Comparison of ENCODE assay signal across 23 mouse cellular contexts in genomic region chr4:129783506-129783905, GRCm38 (mm10). TPM values are rescaled to one million over a fixed set of nuclear protein-coding genes. Genes with fewer than 3 reads are reported as not detected.
DNase-seq lines count a peak whose midpoint lies in the region; ATAC-seq and TF ChIP-seq lines count a peak whose summit lies in the region.
"Had no signal": no experiment of that assay in that cellular context is flagged by ENCODE, and none has a peak within 500 bp of the region (broad histone marks: within the 10 kb centered on the region; RNA-seq: fewer than 3 reads in every experiment).

No protein-coding gene starts in this region.

- TF ChIP-seq POLR2A in bone marrow macrophage, adult 2 months (IDR thresholded peaks at IDR 0.05; ENCODE audit: borderline replicate concordance, low read depth, low read length) = no peak

- H3K4me2 ChIP-seq in forebrain, embryonic 13.5 days = no peak overlapping the region
- no peak overlapping the region for H3K4me2 ChIP-seq in forebrain, embryonic 11.5 days (ENCODE audit: low read depth, low read length, severe bottlenecking)
- no peak overlapping the region for H3K4me2 ChIP-seq in embryonic facial prominence, embryonic 13.5 days
- H3K4me2 ChIP-seq: heart, embryonic 13.5 days; hindbrain, embryonic 12.5 days; hindbrain, embryonic 15.5 days had no signal

- H3K36me3 ChIP-seq in forebrain, embryonic 13.5 days (ENCODE audit: poor library complexity, severe bottlenecking) = no peaks in the 10 kb centered on the region
- no peaks in the 10 kb centered on the region for H3K36me3 ChIP-seq in forebrain, embryonic 11.5 days (ENCODE audit: control insufficient read depth, insufficient read depth, low read length)
- no peaks in the 10 kb centered on the region for H3K36me3 ChIP-seq in embryonic facial prominence, embryonic 13.5 days
- H3K36me3 ChIP-seq: heart, embryonic 13.5 days; hindbrain, embryonic 12.5 days; hindbrain, embryonic 15.5 days had no signal

- intact Hi-C loops in heart, postnatal 25 days (cut with DNase I) = loop anchor here (10.0 kb wide), 1 partner anchor 61 kb away; no protein-coding TSS in a partner anchor

- peaks cover 19% of the 10 kb centered on the region for H3K4me1 ChIP-seq in forebrain, embryonic 13.5 days
- 0 out of 2 replicates have a peak, but pooled peaks cover 1% of the 10 kb centered on the region for H3K4me1 ChIP-seq in forebrain, embryonic 11.5 days (replicated peaks; ENCODE audit: control insufficient read depth, insufficient read depth, low read length)
- peaks cover 32% of the 10 kb centered on the region for H3K4me1 ChIP-seq in bone marrow macrophage, adult 2 months (ENCODE audit: control insufficient read depth, insufficient read depth, low read length)
- peaks cover 25% of the 10 kb centered on the region for H3K4me1 ChIP-seq in embryonic facial prominence, embryonic 13.5 days

- H3K9ac ChIP-seq in forebrain, embryonic 13.5 days = no peak overlapping the region
- H3K9ac ChIP-seq in forebrain, embryonic 11.5 days (ENCODE audit: low read length) = no peak overlapping the region
- H3K9ac ChIP-seq in embryonic facial prominence, embryonic 13.5 days = no peak overlapping the region
- H3K9ac ChIP-seq: hindbrain, embryonic 12.5 days; hindbrain, embryonic 15.5 days had no signal

- 79% methylated on average over 5 of the region's 5 CpGs for whole genome bisulfite sequencing in forebrain, embryonic 13.5 days
- WGBS in forebrain, embryonic 11.5 days = 83% methylated on average over 5 of the region's 5 CpGs
- WGBS in embryonic facial prominence, embryonic 13.5 days = 75% methylated on average over 5 of the region's 5 CpGs

- H3K9me3 ChIP-seq in forebrain, embryonic 13.5 days (replicated peaks) = no peaks in the 10 kb centered on the region
- no peaks in the 10 kb centered on the region for H3K9me3 ChIP-seq in forebrain, embryonic 11.5 days (ENCODE audit: control insufficient read depth, low read length)
- H3K9me3 ChIP-seq in embryonic facial prominence, embryonic 13.5 days = no peaks in the 10 kb centered on the region
- H3K9me3 ChIP-seq: heart, embryonic 13.5 days; hindbrain, embryonic 12.5 days; hindbrain, embryonic 15.5 days had no signal

- no peaks in the 10 kb centered on the region for H3K27me3 ChIP-seq in forebrain, embryonic 13.5 days
- H3K27me3 ChIP-seq in forebrain, embryonic 11.5 days (ENCODE audit: control insufficient read depth, insufficient read depth, low read length) = no peaks in the 10 kb centered on the region
- H3K27me3 ChIP-seq in embryonic facial prominence, embryonic 13.5 days = no peaks in the 10 kb centered on the region
- H3K27me3 ChIP-seq: heart, embryonic 13.5 days; hindbrain, embryonic 12.5 days; hindbrain, embryonic 15.5 days had no signal

- ATAC-seq in forebrain, embryonic 13.5 days = no peak
- ATAC-seq in forebrain, embryonic 11.5 days (replicated peaks; ENCODE audit: low FRiP score) = no peak
- ATAC-seq in embryonic facial prominence, embryonic 13.5 days (ENCODE audit: insufficient number of reproducible peaks, insufficient read depth, low FRiP score, low TSS enrichment, low read depth) = no peak
- ATAC-seq: activated CD4-positive, CD25-positive, alpha-beta regulatory T cell, adult 4 months; intestine, postnatal 0 days had no signal

- no peak for DNase-seq in forebrain, embryonic 11.5 days (ENCODE audit: low spot score)
- DNase-seq in heart, adult 11 months = peak; percentile 84
- DNase-seq in heart, postnatal 25 days (ENCODE audit: low spot score) = no peak
- DNase-seq in spleen, postnatal 10 days (ENCODE audit: low spot score in 2 of 2) = no peak
- DNase-seq in left cerebral cortex, adult 18-20 months (ENCODE audit: low spot score in 2 of 2) = no peak
- DNase-seq: adrenal gland, adult 8-10 months; adrenal gland, postnatal 25 days; cerebellum, adult 18-20 months; cerebellum, adult 9-10 months; cerebellum, postnatal 14 days; gastrocnemius, postnatal 10 days; gastrocnemius, postnatal 36 days; heart, postnatal 14 days; kidney, adult 2 months had no signal

- H3K27ac ChIP-seq in forebrain, embryonic 13.5 days = 0 out of 2 replicates have a peak overlapping the region, but pooled peaks have one; percentile 14
- no peak overlapping the region for H3K27ac ChIP-seq in forebrain, embryonic 11.5 days (ENCODE audit: low read depth, low read length)
- H3K27ac ChIP-seq in bone marrow macrophage, adult 2 months (ENCODE audit: insufficient read depth, low read depth, low read length) = peak overlapping the region; percentile 94
- peak overlapping the region; percentile 84 for H3K27ac ChIP-seq in embryonic facial prominence, embryonic 13.5 days

- TF ChIP-seq CTCF in bone marrow macrophage, adult 2 months (IDR thresholded peaks at IDR 0.05; ENCODE audit: low read depth, low read length) = no peak

- no peak overlapping the region for H3K4me3 ChIP-seq in forebrain, embryonic 13.5 days
- H3K4me3 ChIP-seq in forebrain, embryonic 11.5 days (ENCODE audit: low read depth, low read length) = no peak overlapping the region
- no peak overlapping the region for H3K4me3 ChIP-seq in bone marrow macrophage, adult 2 months (ENCODE audit: insufficient read depth, low read length)
- no peak overlapping the region for H3K4me3 ChIP-seq in embryonic facial prominence, embryonic 13.5 days
- H3K4me3 ChIP-seq: erythroblast, embryonic 14.5 days; heart, embryonic 13.5 days; hindbrain, embryonic 12.5 days; hindbrain, embryonic 15.5 days had no signal

RNA-seq across cellular contexts. Expression of gene Ptp4a2, which starts 27.5 kb away (rescaled TPM):
- 358 and 389 TPM in 2 replicates for polyA plus RNA-seq in forebrain, embryonic 13.5 days (2015; fragmentation: Nextera tagmentation; extraction: Ambion mirVana)
- 355 and 395 TPM in 2 replicates for polyA plus RNA-seq in forebrain, embryonic 11.5 days (2014; fragmentation: Nextera tagmentation; extraction: Ambion mirVana)
- total RNA-seq in heart, postnatal 25 days (2021) = 100 to 1,000 TPM; 192 to 205 TPM
- 365 TPM in 2 replicates for polyA plus RNA-seq in bone marrow macrophage, adult 2 months (2012; ENCODE audit: insufficient read depth, insufficient read length, missing spikeins)
- 318 and 325 TPM in 2 replicates for polyA plus RNA-seq in embryonic facial prominence, embryonic 13.5 days (2015; fragmentation: Nextera tagmentation; extraction: Ambion mirVana)
- total RNA-seq in left cerebral cortex, adult 18-20 months (2021) = 100 to 1,000 TPM; 137 to 141 TPM

RNA-seq across cellular contexts. Expression of gene Khdrbs1, which starts 41.4 kb away (rescaled TPM):
- 190 TPM in 2 replicates for polyA plus RNA-seq in forebrain, embryonic 13.5 days (2015; fragmentation: Nextera tagmentation; extraction: Ambion mirVana)
- 183 and 185 TPM in 2 replicates for polyA plus RNA-seq in forebrain, embryonic 11.5 days (2014; fragmentation: Nextera tagmentation; extraction: Ambion mirVana)
- total RNA-seq in heart, postnatal 25 days (2021) = 10 to 100 TPM; 38.0 to 46.9 TPM
- 67.0 and 67.1 TPM in 2 replicates for polyA plus RNA-seq in bone marrow macrophage, adult 2 months (2012; ENCODE audit: insufficient read depth, insufficient read length, missing spikeins)
- polyA plus RNA-seq in embryonic facial prominence, embryonic 13.5 days (2015; fragmentation: Nextera tagmentation; extraction: Ambion mirVana) = 143 and 152 TPM in 2 replicates
- 10 to 100 TPM; 92.3 to 98.4 TPM for total RNA-seq in left cerebral cortex, adult 18-20 months (2021)
